Mouse (Mus musculus) embryonic facial prominence, embryonic 12.5 days (tissue): ENCODE data around the gene Il34. TPM values are rescaled to one million over a fixed set of nuclear protein-coding genes. Genes with fewer than 3 reads are reported as not detected.

ENCODE experiments used
- ATAC-seq: fragments of 200-750 bp; cut with Nextera tagmentation; 2 replicates; pipeline ENCODE4 v1.8.0; 2017; ENCODE audit not compliant: insufficient number of reproducible peaks, insufficient read depth, low FRiP score, low TSS enrichment
- H3K27ac ChIP-seq: fragments of 300-500 bp; sonication (generic); 2 replicates; pipeline ENCODE4 v1.5.1; 2016; ENCODE audit warnings: mild to moderate bottlenecking
- H3K27me3 ChIP-seq: fragments of 300-500 bp; sonication (generic); 2 replicates; pipeline ENCODE4 v1.6.1; 2016; ENCODE audit warnings: mild to moderate bottlenecking, moderate library complexity
- H3K36me3 ChIP-seq: fragments of 300-500 bp; sonication (generic); 2 replicates; pipeline ENCODE4 v1.6.1; 2016; ENCODE audit warnings: mild to moderate bottlenecking
- H3K4me1 ChIP-seq: fragments of 300-500 bp; sonication (generic); 2 replicates; pipeline ENCODE4 v1.6.1; 2016
- H3K4me2 ChIP-seq: fragments of 300-500 bp; sonication (generic); replicated peaks from 2 replicates; pipeline ENCODE4 v1.6.1; 2016; ENCODE audit warnings: mild to moderate bottlenecking, moderate library complexity
- H3K4me3 ChIP-seq: fragments of 300-500 bp; sonication (generic); 2 replicates; pipeline ENCODE4 v1.5.1; 2016; ENCODE audit warnings: mild to moderate bottlenecking
- H3K9ac ChIP-seq: fragments of 300-500 bp; sonication (generic); 2 replicates; pipeline ENCODE4 v1.6.1; 2016; ENCODE audit warnings: mild to moderate bottlenecking, moderate library complexity
- H3K9me3 ChIP-seq: fragments of 300-500 bp; sonication (generic); 2 replicates; pipeline ENCODE4 v1.6.1; 2016; ENCODE audit warnings: mild to moderate bottlenecking, moderate library complexity
- WGBS: fragments of 180-500 bp; shearing (Covaris S2); methylation state at CpG from one replicate; pipeline ENCODE4 v1.1.7; 2016; 5-methylcytosine and 5-hydroxymethylcytosine counted together
- polyA plus RNA-seq: library from polyadenylated mRNA; unstranded; fragments of >200 nt; fragmentation: Nextera tagmentation; extraction: Ambion mirVana; gene quantifications from 2 replicates; pipeline ENCODE4 v1.2.1, GENCODE M21; 2016

Il34 gene
- polyA plus RNA-seq, 1 experiment from 2014 or later: 0.46 TPM

GRCm38 (mm10) chr8:110824861-110825260 lies 19.1 kb upstream of the Il34 start:
- Histone ChIP-seq H3K9ac (no peak overlapping the region), H3K36me3 (peaks cover 92% of the 10 kb centered on the region), H3K4me2 (no peak overlapping the region), H3K4me1 (no peaks in the 10 kb centered on the region), H3K27me3 (no peaks in the 10 kb centered on the region), H3K4me3 (no peak overlapping the region), H3K27ac (no peak overlapping the region), H3K9me3 (no peaks in the 10 kb centered on the region)
- ATAC-seq: no peak
- 91% methylated on average over 1 of the region's 1 CpGs for WGBS

DNA sequence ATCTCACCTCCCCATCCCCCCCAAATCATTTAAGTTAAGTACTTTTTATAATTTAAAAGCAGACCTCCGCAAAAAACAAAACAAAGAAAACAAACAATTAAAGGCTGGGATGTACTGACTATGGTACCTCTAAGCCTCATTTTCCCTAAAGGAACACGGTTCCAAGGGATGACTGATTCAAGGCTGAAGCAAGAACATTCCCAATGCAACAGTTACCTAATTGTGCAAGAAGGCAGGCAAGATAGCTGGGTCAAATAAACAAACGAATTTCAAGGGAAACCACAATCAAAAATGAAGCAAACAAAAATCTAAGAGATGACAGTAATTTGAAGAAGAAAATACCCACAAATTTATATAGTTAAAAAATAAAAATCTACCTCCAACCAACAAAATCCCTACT lies 16.2 kb upstream of the Il34 start:
- Histone ChIP-seq H3K4me2 (no peak overlapping the region), H3K9me3 (no peaks in the 10 kb centered on the region), H3K27me3 (no peaks in the 10 kb centered on the region), H3K4me1 (no peaks in the 10 kb centered on the region), H3K9ac (no peak overlapping the region), H3K36me3 (peaks cover 97% of the 10 kb centered on the region), H3K4me3 (no peak overlapping the region), H3K27ac (no peak overlapping the region)
- 86% methylated on average over 3 of the region's 3 CpGs for WGBS
- ATAC-seq: no peak

DNA sequence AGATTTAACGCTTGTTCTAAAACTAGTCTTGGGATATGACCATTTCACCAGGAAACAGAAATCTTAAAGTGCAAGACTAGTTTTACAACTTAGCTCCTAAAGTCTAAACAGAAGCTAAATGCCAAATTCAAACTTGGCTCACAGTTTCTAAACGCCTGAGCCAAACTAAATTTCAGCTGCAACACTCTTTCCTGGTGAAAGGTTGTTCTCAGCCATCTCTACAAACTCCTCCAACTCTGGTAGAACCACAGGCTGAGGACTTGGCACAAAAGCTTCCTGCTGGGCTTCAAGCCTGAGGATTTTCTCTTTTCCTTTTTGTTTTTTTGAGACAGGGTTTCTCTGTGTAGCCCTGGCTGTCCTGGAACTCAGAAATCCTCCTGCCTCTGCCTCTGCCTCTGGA lies 14.5 kb upstream of the Il34 start:
- Histone ChIP-seq H3K36me3 (peaks cover 96% of the 10 kb centered on the region), H3K4me1 (no peaks in the 10 kb centered on the region), H3K4me3 (no peak overlapping the region), H3K9ac (no peak overlapping the region), H3K27me3 (no peaks in the 10 kb centered on the region), H3K4me2 (no peak overlapping the region), H3K9me3 (no peaks in the 10 kb centered on the region), H3K27ac (no peak overlapping the region)
- no peak for ATAC-seq
- WGBS: 85% methylated on average over 2 of the region's 2 CpGs

- no peak overlapping the region for H3K27ac ChIP-seq
- H3K4me3 ChIP-seq: no peak overlapping the region
- no peaks in the 10 kb centered on the region for H3K9me3 ChIP-seq
- peaks cover 97% of the 10 kb centered on the region for H3K36me3 ChIP-seq
- no peak for ATAC-seq
- H3K4me1 ChIP-seq: no peaks in the 10 kb centered on the region
- no peak overlapping the region for H3K4me2 ChIP-seq
- H3K9ac ChIP-seq: no peak overlapping the region
- H3K27me3 ChIP-seq: no peaks in the 10 kb centered on the region
- WGBS: 81% methylated on average over 3 of the region's 3 CpGs
Measured at GRCm38 (mm10) chr8:110818593-110818992, 12.9 kb upstream of the Il34 start.

GRCm38 (mm10) chr8:110816990-110817389 lies 11.3 kb upstream of the Il34 start:
- H3K4me1 ChIP-seq: no peaks in the 10 kb centered on the region
- H3K9me3 ChIP-seq: no peaks in the 10 kb centered on the region
- no peak overlapping the region for H3K4me3 ChIP-seq
- WGBS: 88% methylated on average over 1 of the region's 1 CpGs
- H3K36me3 ChIP-seq: peaks cover 97% of the 10 kb centered on the region
- H3K27me3 ChIP-seq: no peaks in the 10 kb centered on the region
- no peak overlapping the region for H3K4me2 ChIP-seq
- no peak for ATAC-seq
- H3K27ac ChIP-seq: no peak overlapping the region
- no peak overlapping the region for H3K9ac ChIP-seq

DNA sequence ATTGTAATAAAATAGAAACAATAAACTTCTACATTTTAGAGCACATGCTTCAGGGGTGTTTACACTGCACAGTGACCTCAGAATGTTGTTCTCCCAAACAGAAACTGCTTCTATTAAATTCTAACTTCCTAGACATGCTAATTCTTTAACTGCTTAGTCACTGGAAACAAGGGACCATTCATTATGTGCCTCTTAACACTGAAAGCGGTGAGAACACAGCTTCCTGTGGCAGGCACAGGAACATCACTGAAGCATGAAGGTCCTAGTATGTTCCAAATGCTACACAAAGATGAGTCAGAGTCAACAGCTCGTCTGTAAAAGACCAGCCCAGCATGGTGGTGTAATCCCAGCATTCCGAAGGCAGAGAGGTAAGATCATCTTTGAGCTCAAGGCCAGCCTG lies 9.6 kb upstream of the Il34 start:
- no peak for ATAC-seq
- Histone ChIP-seq H3K9ac (no peak overlapping the region), H3K4me2 (no peak overlapping the region), H3K27me3 (no peaks in the 10 kb centered on the region), H3K36me3 (peaks cover 97% of the 10 kb centered on the region), H3K27ac (no peak overlapping the region), H3K9me3 (no peaks in the 10 kb centered on the region), H3K4me3 (no peak overlapping the region), H3K4me1 (no peaks in the 10 kb centered on the region)
- WGBS: 73% methylated on average over 3 of the region's 3 CpGs

DNA sequence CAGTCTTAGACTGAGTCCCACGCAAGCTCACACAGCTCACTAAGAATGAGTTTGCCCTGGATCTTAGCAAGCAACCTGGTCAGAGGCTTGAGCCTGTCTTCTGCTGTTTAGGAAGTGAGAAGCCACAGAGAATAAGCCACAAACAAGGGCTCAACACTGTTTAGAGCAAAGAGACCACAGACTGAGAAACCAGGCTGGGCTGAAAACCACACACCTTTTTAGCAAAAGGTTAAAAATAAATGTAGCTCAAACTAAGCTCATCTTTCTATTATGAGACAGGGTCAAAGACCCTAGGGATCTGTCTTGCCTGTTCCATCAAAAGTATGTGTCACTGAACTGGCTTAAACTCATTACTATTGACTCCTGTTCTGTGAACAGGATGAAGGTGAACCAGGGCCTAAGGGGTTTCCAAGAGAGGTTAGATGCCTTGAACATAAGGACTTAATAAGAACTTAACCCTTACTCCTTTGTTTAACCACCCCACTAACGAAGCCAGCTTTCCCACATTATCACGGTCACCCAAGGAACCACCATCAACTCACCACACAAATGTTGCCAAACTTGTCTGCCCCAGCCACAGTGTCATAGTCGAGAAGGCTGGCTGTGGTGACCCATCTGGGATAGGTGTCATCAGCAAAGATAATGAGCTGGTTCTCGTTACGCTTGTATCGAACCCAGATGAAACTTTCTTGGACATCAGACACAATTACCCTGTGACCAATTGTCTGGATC lies 7.5 kb upstream of the Il34 start:
- no peak overlapping the region for H3K4me3 ChIP-seq
- no peak overlapping the region for H3K27ac ChIP-seq
- H3K27me3 ChIP-seq: no peaks in the 10 kb centered on the region
- WGBS: 88% methylated on average over 7 of the region's 7 CpGs
- H3K9me3 ChIP-seq: no peaks in the 10 kb centered on the region
- H3K4me2 ChIP-seq: no peak overlapping the region
- ATAC-seq: no peak
- peaks cover 10% of the 10 kb centered on the region; the same call in 1 of the 2 replicates for H3K4me1 ChIP-seq
- H3K9ac ChIP-seq: no peak overlapping the region
- peaks cover 93% of the 10 kb centered on the region for H3K36me3 ChIP-seq

GRCm38 (mm10) chr8:110812349-110813080 lies 6.8 kb upstream of the Il34 start:
- H3K4me2 ChIP-seq: no peak overlapping the region
- no peaks in the 10 kb centered on the region for H3K9me3 ChIP-seq
- WGBS: 92% methylated on average over 7 of the region's 7 CpGs
- ATAC-seq: no peak
- H3K27ac ChIP-seq: no peak overlapping the region
- H3K36me3 ChIP-seq: peaks cover 86% of the 10 kb centered on the region
- H3K4me1 ChIP-seq: peaks cover 13% of the 10 kb centered on the region; the same call in 1 of the 2 replicates
- H3K27me3 ChIP-seq: no peaks in the 10 kb centered on the region
- H3K4me3 ChIP-seq: no peak overlapping the region
- H3K9ac ChIP-seq: no peak overlapping the region

GRCm38 (mm10) chr8:110811793-110812192 lies 6.1 kb upstream of the Il34 start:
- H3K4me2 ChIP-seq: no peak overlapping the region
- H3K27me3 ChIP-seq: no peaks in the 10 kb centered on the region
- no peak for ATAC-seq
- no peak overlapping the region for H3K9ac ChIP-seq
- peaks cover 79% of the 10 kb centered on the region for H3K36me3 ChIP-seq
- H3K27ac ChIP-seq: no peak overlapping the region
- no peak overlapping the region for H3K4me3 ChIP-seq
- 96% methylated on average over 7 of the region's 7 CpGs for WGBS
- peaks cover 13% of the 10 kb centered on the region; the same call in 1 of the 2 replicates for H3K4me1 ChIP-seq
- no peaks in the 10 kb centered on the region for H3K9me3 ChIP-seq

- no peak overlapping the region for H3K27ac ChIP-seq
- H3K4me2 ChIP-seq: no peak overlapping the region
- no peak overlapping the region for H3K9ac ChIP-seq
- no peaks in the 10 kb centered on the region for H3K9me3 ChIP-seq
- 92% methylated on average over 3 of the region's 3 CpGs for WGBS
- no peak for ATAC-seq
- H3K4me3 ChIP-seq: no peak overlapping the region
- H3K27me3 ChIP-seq: no peaks in the 10 kb centered on the region
- peaks cover 13% of the 10 kb centered on the region; the same call in 1 of the 2 replicates for H3K4me1 ChIP-seq
- H3K36me3 ChIP-seq: peaks cover 73% of the 10 kb centered on the region
Measured at GRCm38 (mm10) chr8:110811116-110811515, 5.4 kb upstream of the Il34 start.

DNA sequence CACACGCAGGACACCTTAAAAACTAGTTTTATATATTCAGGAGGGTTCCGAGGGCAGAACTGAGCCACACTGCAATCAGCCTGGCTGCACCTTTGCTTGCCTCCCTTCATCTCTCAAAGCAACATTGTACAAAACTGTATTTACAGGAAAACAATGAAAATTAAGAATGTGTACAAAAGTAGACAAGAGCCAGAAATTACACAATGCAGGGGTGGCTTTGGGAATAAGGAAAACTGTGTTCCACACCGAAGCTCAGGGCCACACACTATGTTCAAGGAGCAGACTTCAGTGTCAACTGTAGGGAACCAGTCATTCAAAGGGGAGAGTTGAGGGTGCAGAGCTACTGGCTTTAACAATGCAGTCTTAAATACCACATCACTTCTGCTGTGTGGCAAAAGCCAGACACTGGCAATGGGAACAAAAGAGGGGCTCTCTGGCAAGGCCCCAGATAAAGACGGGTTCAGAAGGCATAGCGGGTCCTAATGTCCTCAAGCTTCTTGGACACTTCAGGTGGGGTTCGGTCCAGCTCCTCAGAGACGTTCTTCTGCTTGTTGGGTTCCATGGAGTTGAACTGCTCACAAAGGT lies 4.8 kb upstream of the Il34 start:
- H3K9ac ChIP-seq: no peak overlapping the region
- H3K9me3 ChIP-seq: no peaks in the 10 kb centered on the region
- no peak overlapping the region for H3K4me3 ChIP-seq
- H3K27me3 ChIP-seq: no peaks in the 10 kb centered on the region
- H3K36me3 ChIP-seq: peaks cover 68% of the 10 kb centered on the region
- ATAC-seq: no peak
- no peak overlapping the region for H3K4me2 ChIP-seq
- H3K4me1 ChIP-seq: peaks cover 13% of the 10 kb centered on the region; the same call in 1 of the 2 replicates
- WGBS: 91% methylated on average over 7 of the region's 7 CpGs
- H3K27ac ChIP-seq: no peak overlapping the region

DNA sequence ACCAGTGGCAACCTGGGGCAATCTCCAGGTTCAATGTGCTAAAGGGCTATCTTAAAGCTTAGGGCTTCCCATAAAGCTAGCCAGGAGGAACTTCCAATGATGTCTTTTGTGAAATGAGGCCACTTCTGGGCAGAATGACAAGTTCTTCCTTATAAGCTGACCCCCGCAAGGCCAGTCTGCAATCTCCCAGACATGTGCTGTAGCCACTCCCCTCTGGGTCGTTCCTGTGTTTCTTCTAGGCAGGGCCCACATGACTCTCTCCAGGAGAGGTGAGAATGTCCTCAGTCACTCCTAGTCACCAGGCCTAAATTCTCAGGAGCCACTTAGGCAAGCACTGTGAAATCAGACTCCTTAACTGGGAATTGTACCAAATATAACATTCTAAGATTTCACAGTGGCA lies 4.1 kb upstream of the Il34 start:
- Histone ChIP-seq H3K27ac (no peak overlapping the region), H3K4me3 (no peak overlapping the region), H3K36me3 (peaks cover 60% of the 10 kb centered on the region), H3K9ac (no peak overlapping the region), H3K27me3 (no peaks in the 10 kb centered on the region), H3K9me3 (no peaks in the 10 kb centered on the region), H3K4me2 (no peak overlapping the region), H3K4me1 (peaks cover 13% of the 10 kb centered on the region; the same call in 1 of the 2 replicates)
- ATAC-seq: no peak
- 69% methylated on average over 2 of the region's 2 CpGs for WGBS
